Mouse (Mus musculus) midbrain, embryonic 11.5 days (tissue): Measurements from ENCODE around the gene Nol3. TPM values are rescaled to one million over a fixed set of nuclear protein-coding genes. Genes with fewer than 3 reads are reported as not detected.
"Not testable (repeated sequence)": the region's sequence is repeated elsewhere in the genome, so short reads cannot be mapped to it uniquely, and the experiment has no call there.

Experiments
- ATAC-seq: fragments of 200-750 bp; cut with Nextera tagmentation; 2 replicates; pipeline ENCODE4 v1.8.0; 2017; ENCODE audit warnings: moderate TSS enrichment, moderate library complexity; ENCODE audit not compliant: low FRiP score
- DNase-seq: peaks from one replicate; pipeline ENCODE4 v3.0.0; 2015; ENCODE audit warnings: low spot score; ENCODE audit errors: missing footprints
- H3K27ac ChIP-seq: fragments of 300-500 bp; sonication (generic); 2 replicates; pipeline ENCODE4 v1.5.1; 2014; ENCODE audit warnings: low read depth, low read length
- H3K27me3 ChIP-seq: fragments of 300-500 bp; sonication (generic); 2 replicates; pipeline ENCODE4 v1.6.1; 2014; ENCODE audit warnings: mild to moderate bottlenecking, low read length, moderate library complexity, mixed read lengths; ENCODE audit not compliant: control insufficient read depth, insufficient read depth
- H3K36me3 ChIP-seq: fragments of 300-500 bp; sonication (generic); 2 replicates; pipeline ENCODE4 v1.6.1; 2014; ENCODE audit warnings: mild to moderate bottlenecking, low read length, moderate library complexity, mixed read lengths; ENCODE audit not compliant: control insufficient read depth, insufficient read depth
- H3K4me1 ChIP-seq: fragments of 300-500 bp; sonication (generic); 2 replicates; pipeline ENCODE4 v1.6.1; 2014; ENCODE audit warnings: low read length; ENCODE audit not compliant: control insufficient read depth, insufficient read depth
- H3K4me2 ChIP-seq: fragments of 300-500 bp; sonication (generic); 2 replicates; pipeline ENCODE4 v1.6.1; 2014; ENCODE audit warnings: mild to moderate bottlenecking, moderate library complexity
- H3K4me3 ChIP-seq: fragments of 300-500 bp; sonication (generic); 2 replicates; pipeline ENCODE4 v1.5.1; 2014; ENCODE audit warnings: low read depth, low read length
- H3K9ac ChIP-seq: fragments of 300-500 bp; sonication (generic); 2 replicates; pipeline ENCODE4 v1.6.1; 2014; ENCODE audit warnings: low read length
- H3K9me3 ChIP-seq: fragments of 300-500 bp; sonication (generic); 2 replicates; pipeline ENCODE4 v1.6.1; 2016; ENCODE audit warnings: low read length; ENCODE audit not compliant: control insufficient read depth
- WGBS: fragments of 180-500 bp; shearing (Covaris S2); extraction: QIAGEN DNeasy Blood & Tissue Kit; methylation state at CpG from one replicate; pipeline ENCODE4 v1.1.7; 2014; 5-methylcytosine and 5-hydroxymethylcytosine counted together
- polyA plus RNA-seq: library from polyadenylated mRNA; unstranded; fragments of >200 nt; fragmentation: Nextera tagmentation; extraction: Ambion mirVana; gene quantifications from 2 replicates; pipeline ENCODE4 v1.2.1, GENCODE M21; 2014

Gene Nol3
- polyA plus RNA-seq, 1 experiment from 2014 or later = 2.0 TPM

DNA sequence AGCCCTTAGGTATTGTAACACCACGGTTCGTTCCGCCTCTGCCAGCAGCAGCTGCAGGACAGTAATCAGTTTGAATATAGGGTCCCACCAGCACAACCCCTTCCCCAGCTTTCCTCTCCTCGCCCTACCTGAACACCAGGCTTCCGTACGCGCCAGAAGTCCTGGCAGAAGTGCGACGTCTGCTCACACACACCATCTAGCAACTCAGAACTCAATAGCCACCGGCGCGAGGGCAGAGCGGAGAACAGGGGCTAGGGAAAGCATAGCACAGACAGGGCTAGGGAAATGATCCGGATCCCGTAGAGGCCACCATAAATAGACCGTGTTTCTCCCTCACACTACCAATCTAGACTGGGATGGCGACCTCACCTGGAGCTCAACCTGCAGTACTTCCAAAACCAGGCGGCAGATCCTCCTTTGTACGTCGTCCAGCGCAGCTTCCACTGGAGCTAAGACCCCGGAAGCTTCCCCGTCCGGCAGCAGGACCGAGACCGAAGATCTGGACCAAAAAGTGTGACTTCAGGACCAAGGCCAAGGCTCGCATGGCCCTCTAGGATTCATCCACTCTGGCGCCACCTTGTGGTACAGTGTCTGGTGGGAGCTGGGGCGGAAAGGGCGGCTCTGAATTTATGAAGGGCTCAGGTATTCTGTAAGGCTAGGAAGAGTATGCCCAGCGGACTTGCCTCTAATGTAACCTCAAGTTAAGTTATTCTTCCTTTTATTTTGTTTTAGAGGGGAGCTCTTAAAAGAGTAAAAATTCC lies 14.8 kb downstream of the Nol3 start:
- Histone ChIP-seq H3K9me3 (no peaks in the 10 kb centered on the region), H3K9ac (peak overlapping the region; percentile 24; the same call in 1 of the 2 replicates), H3K4me3 (peak overlapping the region; percentile 40), H3K27me3 (peaks cover 15% of the 10 kb centered on the region), H3K4me1 (peaks cover 22% of the 10 kb centered on the region), H3K27ac (no peak overlapping the region), H3K36me3 (no peaks in the 10 kb centered on the region), H3K4me2 (peak overlapping the region; percentile 74)
- DNase-seq (peak; percentile 99), ATAC-seq (no peak)
- WGBS = 6% methylated on average over 31 of the region's 31 CpGs

DNA sequence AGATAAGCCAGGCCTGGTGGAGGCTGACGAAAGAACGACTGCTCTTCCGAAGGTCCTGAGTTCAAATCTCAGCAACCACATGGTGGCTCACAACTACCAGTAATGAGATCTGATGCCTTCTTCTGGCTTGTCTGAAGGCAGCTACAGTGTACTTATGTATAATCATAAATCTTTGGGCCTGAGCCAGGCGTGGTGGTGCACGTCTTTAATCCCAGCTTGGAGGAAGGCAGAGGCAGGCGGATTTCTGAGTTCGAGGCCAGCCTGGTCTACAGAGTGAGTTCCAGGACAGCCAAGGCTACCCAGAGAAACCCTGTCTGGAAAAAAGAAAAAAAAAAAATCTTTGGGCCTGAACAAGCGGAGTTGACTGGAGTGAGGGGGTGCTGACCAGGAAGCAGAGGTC lies 15.4 kb downstream of the Nol3 start:
- ATAC-seq, H3K36me3 ChIP-seq, H3K4me3 ChIP-seq, DNase-seq, H3K27ac ChIP-seq, H3K9me3 ChIP-seq, H3K9ac ChIP-seq, H3K4me2 ChIP-seq: not testable (repeated sequence)
- WGBS = 85% methylated on average over 8 of the region's 8 CpGs
- Histone ChIP-seq H3K4me1 (peaks cover 20% of the 10 kb centered on the region), H3K27me3 (peaks cover 15% of the 10 kb centered on the region)

- H3K36me3 ChIP-seq, H3K4me3 ChIP-seq, ATAC-seq, H3K4me2 ChIP-seq, DNase-seq, H3K9ac ChIP-seq, H3K9me3 ChIP-seq, H3K27ac ChIP-seq: not testable (repeated sequence)
- peaks cover 16% of the 10 kb centered on the region for H3K4me1 ChIP-seq
- 75% methylated on average over 3 of the region's 3 CpGs for WGBS
- H3K27me3 ChIP-seq = peaks cover 15% of the 10 kb centered on the region
Observed at GRCm38 (mm10) chr8:105291802-105292201, 15.9 kb downstream of the Nol3 start.

DNA sequence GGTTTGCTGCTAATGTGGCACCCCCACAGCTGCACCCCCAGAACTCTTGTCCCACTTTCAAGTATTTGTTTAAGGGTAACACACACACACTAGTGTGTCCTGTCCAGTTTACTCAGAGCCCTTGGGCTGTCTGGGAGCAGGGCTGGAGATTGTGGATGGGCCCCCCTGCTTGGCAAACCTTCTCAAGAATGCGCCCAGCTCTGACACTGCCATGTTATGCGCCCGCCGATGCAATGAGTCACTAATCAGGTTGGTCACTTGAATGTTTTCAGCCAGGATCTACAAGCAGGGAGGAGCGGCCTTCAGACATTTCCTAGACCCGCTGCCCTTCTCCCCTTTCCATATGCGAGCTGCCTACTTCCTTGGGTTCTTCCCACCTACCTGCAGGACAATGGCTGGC lies 16.5 kb downstream of the Nol3 start:
- H3K9ac ChIP-seq = no peak overlapping the region
- no peak overlapping the region for H3K27ac ChIP-seq
- 77% methylated on average over 7 of the region's 7 CpGs for WGBS
- no peaks in the 10 kb centered on the region for H3K9me3 ChIP-seq
- ATAC-seq (no peak), DNase-seq (no peak)
- H3K4me3 ChIP-seq = no peak overlapping the region
- H3K36me3 ChIP-seq = no peaks in the 10 kb centered on the region
- peaks cover 15% of the 10 kb centered on the region for H3K27me3 ChIP-seq
- H3K4me2 ChIP-seq = no peak overlapping the region
- peaks cover 16% of the 10 kb centered on the region for H3K4me1 ChIP-seq

DNA sequence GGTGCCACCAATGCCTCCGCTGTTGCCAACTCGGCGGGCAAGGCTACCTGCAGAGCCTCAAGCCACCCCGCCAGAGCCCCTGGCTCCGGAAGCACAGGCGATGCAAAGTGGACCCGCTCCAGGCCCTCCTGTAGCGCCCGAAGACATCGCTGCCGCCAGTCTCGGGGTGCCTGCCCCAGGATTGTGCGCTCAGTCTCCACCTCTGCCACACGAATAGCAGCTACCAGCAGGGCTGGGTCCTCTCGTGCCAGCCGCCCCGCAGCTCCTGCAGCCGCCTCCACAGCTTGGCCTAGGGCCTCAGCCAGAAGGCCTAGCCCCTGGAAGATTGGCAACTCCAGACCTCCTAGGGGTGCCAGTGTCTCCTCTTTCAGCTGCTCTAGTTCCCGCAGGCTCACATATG lies 17.5 kb downstream of the Nol3 start:
- H3K4me2 ChIP-seq = no peak overlapping the region
- ATAC-seq (no peak), DNase-seq (no peak)
- no peak overlapping the region for H3K9ac ChIP-seq
- no peaks in the 10 kb centered on the region for H3K9me3 ChIP-seq
- peaks cover 15% of the 10 kb centered on the region for H3K27me3 ChIP-seq
- H3K4me3 ChIP-seq = no peak overlapping the region
- 71% methylated on average over 19 of the region's 19 CpGs for WGBS
- H3K27ac ChIP-seq = no peak overlapping the region
- H3K4me1 ChIP-seq = peaks cover 14% of the 10 kb centered on the region
- no peaks in the 10 kb centered on the region for H3K36me3 ChIP-seq

- no peak overlapping the region for H3K9ac ChIP-seq
- DNase-seq = no peak
- H3K27ac ChIP-seq = no peak overlapping the region
Observed at GRCm38 (mm10) chr8:105294776-105295175, 18.8 kb downstream of the Nol3 start.

GRCm38 (mm10) chr8:105295256-105295655 lies 19.3 kb downstream of the Nol3 start:
- whole genome bisulfite sequencing = 75% methylated on average over 11 of the region's 11 CpGs
- peaks cover 15% of the 10 kb centered on the region for H3K4me1 ChIP-seq
- ATAC-seq (no peak), DNase-seq (no peak)
- no peaks in the 10 kb centered on the region for H3K9me3 ChIP-seq
- no peak overlapping the region for H3K27ac ChIP-seq
- peaks cover 7% of the 10 kb centered on the region; the same call in 1 of the 2 replicates for H3K36me3 ChIP-seq
- no peak overlapping the region for H3K4me3 ChIP-seq
- H3K9ac ChIP-seq = peak overlapping the region; percentile 12; the same call in 1 of the 2 replicates
- peaks cover 8% of the 10 kb centered on the region for H3K27me3 ChIP-seq
- H3K4me2 ChIP-seq = no peak overlapping the region

More at GRCm38 (mm10) chr8:105294776-105295175, 18.8 kb downstream of the Nol3 start:
- Histone ChIP-seq H3K36me3 (peaks cover 4% of the 10 kb centered on the region; the same call in 1 of the 2 replicates), H3K4me1 (peaks cover 19% of the 10 kb centered on the region), H3K4me3 (no peak overlapping the region), H3K4me2 (no peak overlapping the region), H3K9me3 (no peaks in the 10 kb centered on the region), H3K27me3 (peaks cover 13% of the 10 kb centered on the region)
- no peak for ATAC-seq
- WGBS = 60% methylated on average over 9 of the region's 9 CpGs

- Histone ChIP-seq H3K4me1 (peaks cover 11% of the 10 kb centered on the region), H3K27me3 (peaks cover 2% of the 10 kb centered on the region; the same call in 1 of the 2 replicates), H3K36me3 (peaks cover 10% of the 10 kb centered on the region), H3K9me3 (no peaks in the 10 kb centered on the region), H3K27ac (no peak within 1 kb of the TSS), H3K4me3 (peak within 1 kb of the TSS; percentile 99; the same call in 1 of the 2 replicates), H3K9ac (peak within 1 kb of the TSS; percentile 31), H3K4me2 (peak within 1 kb of the TSS; percentile 94)
- ATAC-seq (no peak), DNase-seq (no peak)
- 68% methylated on average over 11 of the region's 11 CpGs for WGBS
Observed at GRCm38 (mm10) chr8:105295895-105296573, 20.1 kb downstream of the Nol3 start, which contains the start of gene Exoc3l. Gene Exoc3l, minus strand, starts transcription at chr8:105296101.
